Mouse (Mus musculus): ENCODE measurements around the gene Spen. TPM values are rescaled to one million over a fixed set of nuclear protein-coding genes. Genes with fewer than 3 reads are reported as not detected.

The Spen gene
- polyA plus RNA-seq, 1 experiment from 2014 or later = 8.4 TPM

DNA sequence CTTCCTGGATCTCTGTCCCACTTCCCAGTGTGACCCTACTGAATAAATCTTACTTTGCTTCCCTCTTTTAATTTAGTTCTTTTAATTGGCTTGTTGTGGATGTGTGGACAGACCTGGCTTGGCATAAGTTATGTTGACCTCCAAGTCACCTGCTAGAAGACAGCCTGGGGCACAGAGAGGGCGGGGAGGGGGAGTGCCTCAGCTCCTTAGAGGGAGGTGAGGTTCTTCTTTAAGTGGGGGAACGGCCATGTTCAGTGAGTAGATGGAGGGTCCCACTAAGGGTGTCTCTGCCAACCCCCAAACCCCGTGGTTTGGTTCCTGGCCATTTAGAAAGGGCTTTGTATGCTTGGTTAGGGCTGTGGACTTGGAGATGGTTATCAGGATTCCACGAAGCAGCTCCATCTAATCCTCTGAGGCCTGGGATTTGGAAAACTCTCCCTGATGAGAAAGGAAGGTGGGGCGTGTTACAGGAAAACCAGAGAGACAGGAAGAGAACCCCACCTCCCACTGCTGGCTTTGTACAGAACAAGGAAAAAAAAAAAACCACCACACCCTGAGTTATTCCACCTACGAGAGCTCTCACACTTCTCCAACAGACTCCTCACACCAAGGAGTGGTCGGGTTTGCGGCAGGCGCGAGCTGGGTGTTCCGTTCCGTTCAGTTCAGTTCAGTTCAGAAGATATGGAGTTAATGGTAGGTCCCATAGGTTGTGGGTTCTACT lies 99.2 kb downstream of the Spen start:
- Histone ChIP-seq H3K9me3 (no peaks in the 10 kb centered on the region), H3K27me3 (replicated peaks) (no peaks in the 10 kb centered on the region), H3K9ac (no peak overlapping the region), H3K36me3 (no peaks in the 10 kb centered on the region), H3K4me3 (replicated peaks) (no peak overlapping the region), H3K4me2 (no peak overlapping the region), H3K27ac (no peak overlapping the region), H3K4me1 (0 out of 2 replicates have a peak, but pooled peaks cover 4% of the 10 kb centered on the region)
- no peak for ATAC-seq (ENCODE audit: insufficient read depth, low FRiP score, low read depth)
- 73% methylated on average over 12 of the region's 12 CpGs for WGBS

GRCm38 (mm10) chr4:141435974-141436373 lies 102.4 kb downstream of the Spen start, which contains the start of gene Srarp:
TSS of gene Srarp (minus strand) at chr4:141436105.
- Histone ChIP-seq H3K27ac (no peak within 1 kb of the TSS), H3K9ac (no peak within 1 kb of the TSS), H3K4me3 (replicated peaks) (no peak within 1 kb of the TSS), H3K4me2 (no peak within 1 kb of the TSS), H3K4me1 (no peaks in the 10 kb centered on the region), H3K9me3 (no peaks in the 10 kb centered on the region), H3K36me3 (no peaks in the 10 kb centered on the region), H3K27me3 (replicated peaks) (no peaks in the 10 kb centered on the region)
- no peak for ATAC-seq (ENCODE audit: insufficient read depth, low FRiP score, low read depth)
- WGBS = 92% methylated on average over 1 of the region's 1 CpGs

DNA sequence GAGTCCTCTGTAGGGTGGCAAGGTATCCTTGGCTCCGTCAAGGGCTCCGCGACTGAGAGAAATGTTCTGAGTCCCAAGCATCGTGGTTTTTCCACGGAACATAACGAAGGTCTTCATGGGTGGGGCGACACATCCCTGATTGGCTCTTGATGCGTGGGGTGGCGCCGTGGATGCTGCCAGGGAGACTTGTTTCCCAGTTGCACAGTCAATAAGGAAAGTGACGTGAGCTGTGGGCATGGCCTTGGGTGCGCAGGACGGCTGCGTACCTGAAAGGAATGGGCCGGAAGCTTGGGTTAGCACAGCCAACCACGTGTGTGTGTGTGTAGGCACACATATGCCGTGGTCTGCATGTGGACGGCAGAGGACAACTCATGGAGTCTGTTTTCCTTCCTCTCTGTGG lies 105.2 kb downstream of the Spen start:
- no peak for ATAC-seq (ENCODE audit: insufficient read depth, low FRiP score, low read depth)
- WGBS = 82% methylated on average over 18 of the region's 18 CpGs
- H3K9me3 ChIP-seq = no peaks in the 10 kb centered on the region
- H3K4me1 ChIP-seq = no peaks in the 10 kb centered on the region
- no peaks in the 10 kb centered on the region for H3K27me3 ChIP-seq (replicated peaks)
- no peak overlapping the region for H3K9ac ChIP-seq
- H3K27ac ChIP-seq = no peak overlapping the region
- H3K4me3 ChIP-seq (replicated peaks) = no peak overlapping the region
- H3K36me3 ChIP-seq = no peaks in the 10 kb centered on the region
- no peak overlapping the region for H3K4me2 ChIP-seq

- no peaks in the 10 kb centered on the region for H3K4me1 ChIP-seq
- no peaks in the 10 kb centered on the region for H3K36me3 ChIP-seq
- H3K27me3 ChIP-seq (replicated peaks) = no peaks in the 10 kb centered on the region
- no peak overlapping the region for H3K4me2 ChIP-seq
- no peak overlapping the region for H3K27ac ChIP-seq
- ATAC-seq (ENCODE audit: insufficient read depth, low FRiP score, low read depth) = no peak
- H3K9me3 ChIP-seq = no peaks in the 10 kb centered on the region
- no peak overlapping the region for H3K4me3 ChIP-seq (replicated peaks)
- WGBS = 52% methylated on average over 14 of the region's 14 CpGs
- H3K9ac ChIP-seq = no peak overlapping the region
These were observed 105.7 kb downstream of the Spen start for GRCm38 (mm10) chr4:141432666-141433065.

DNA sequence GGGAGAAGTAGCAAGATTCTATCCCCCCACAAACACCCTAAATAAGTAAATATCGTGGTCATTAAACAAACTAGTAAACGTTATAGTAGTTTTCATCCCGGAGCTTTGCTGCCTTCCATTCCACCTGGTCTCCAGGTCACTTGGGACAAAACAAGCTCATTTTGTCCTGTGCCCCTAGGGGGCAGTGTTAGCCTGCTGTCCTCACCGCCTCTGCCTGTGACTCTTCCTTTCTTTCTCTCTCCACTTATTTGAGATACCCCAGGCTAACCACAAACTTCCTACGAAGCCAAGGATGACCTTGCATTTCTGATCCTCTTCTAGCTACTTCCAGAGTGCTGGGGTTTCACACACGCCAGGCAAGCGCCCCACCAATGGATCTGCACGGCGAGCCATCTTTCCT lies 107.4 kb downstream of the Spen start:
- Histone ChIP-seq H3K4me2 (no peak overlapping the region), H3K9me3 (no peaks in the 10 kb centered on the region), H3K27ac (no peak overlapping the region), H3K36me3 (no peaks in the 10 kb centered on the region), H3K4me1 (peaks cover 6% of the 10 kb centered on the region; the same call in 1 of the 2 replicates), H3K9ac (no peak overlapping the region), H3K27me3 (replicated peaks) (no peaks in the 10 kb centered on the region), H3K4me3 (replicated peaks) (no peak overlapping the region)
- ATAC-seq (ENCODE audit: insufficient read depth, low FRiP score, low read depth) = no peak
- 43% methylated on average over 9 of the region's 9 CpGs for WGBS

- Histone ChIP-seq H3K4me3 (replicated peaks) (no peak overlapping the region), H3K4me2 (no peak overlapping the region), H3K4me1 (peaks cover 15% of the 10 kb centered on the region; the same call in 1 of the 2 replicates), H3K9ac (no peak overlapping the region), H3K27me3 (replicated peaks) (0 out of 2 replicates have a peak, but pooled peaks cover 1% of the 10 kb centered on the region), H3K27ac (no peak overlapping the region), H3K36me3 (no peaks in the 10 kb centered on the region), H3K9me3 (no peaks in the 10 kb centered on the region)
- no peak for ATAC-seq (ENCODE audit: insufficient read depth, low FRiP score, low read depth)
- 49% methylated on average over 9 of the region's 9 CpGs for WGBS
These were observed 108.5 kb downstream of the Spen start for GRCm38 (mm10) chr4:141429847-141430246.

GRCm38 (mm10) chr4:141429381-141429780 lies 109.0 kb downstream of the Spen start:
- Histone ChIP-seq H3K4me1 (peaks cover 16% of the 10 kb centered on the region; the same call in 1 of the 2 replicates), H3K9me3 (no peaks in the 10 kb centered on the region), H3K9ac (no peak overlapping the region), H3K4me2 (no peak overlapping the region), H3K27me3 (replicated peaks) (0 out of 2 replicates have a peak, but pooled peaks cover 3% of the 10 kb centered on the region), H3K36me3 (no peaks in the 10 kb centered on the region), H3K4me3 (replicated peaks) (no peak overlapping the region), H3K27ac (no peak overlapping the region)
- ATAC-seq (ENCODE audit: insufficient read depth, low FRiP score, low read depth) = no peak
- 79% methylated on average over 6 of the region's 6 CpGs for WGBS

DNA sequence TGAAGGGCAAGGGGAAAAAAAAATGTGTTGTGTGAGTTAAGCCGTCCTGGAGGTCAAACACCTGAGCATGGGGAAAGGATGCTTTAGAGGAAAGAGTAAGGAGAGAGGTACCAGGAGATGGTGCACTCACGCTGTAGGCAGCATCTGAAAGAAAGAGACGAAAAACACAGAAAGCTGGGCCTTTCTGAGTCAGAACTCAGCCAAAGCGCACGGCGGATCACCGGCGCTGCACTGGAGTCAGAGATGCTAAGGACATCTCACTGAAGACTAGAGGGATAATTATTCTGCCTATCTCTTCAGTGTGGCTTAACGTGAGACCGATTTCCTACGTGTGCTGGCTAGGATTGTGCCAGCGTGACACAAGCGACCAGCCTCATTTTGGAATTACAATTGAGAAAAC lies 110.5 kb downstream of the Spen start:
- no peak overlapping the region for H3K4me3 ChIP-seq (replicated peaks)
- no peak overlapping the region for H3K27ac ChIP-seq
- 86% methylated on average over 13 of the region's 13 CpGs for WGBS
- no peak overlapping the region for H3K9ac ChIP-seq
- ATAC-seq (ENCODE audit: insufficient read depth, low FRiP score, low read depth) = no peak
- H3K4me2 ChIP-seq = no peak overlapping the region
- no peaks in the 10 kb centered on the region for H3K36me3 ChIP-seq
- 0 out of 2 replicates have a peak, but pooled peaks cover 3% of the 10 kb centered on the region for H3K27me3 ChIP-seq (replicated peaks)
- H3K9me3 ChIP-seq = no peaks in the 10 kb centered on the region
- H3K4me1 ChIP-seq = peaks cover 16% of the 10 kb centered on the region; the same call in 1 of the 2 replicates

- H3K9ac ChIP-seq = no peak overlapping the region
- H3K4me3 ChIP-seq (replicated peaks) = no peak overlapping the region
- no peak for ATAC-seq (ENCODE audit: insufficient read depth, low FRiP score, low read depth)
- H3K36me3 ChIP-seq = no peaks in the 10 kb centered on the region
- peaks cover 16% of the 10 kb centered on the region; the same call in 1 of the 2 replicates for H3K4me1 ChIP-seq
- WGBS = 60% methylated on average over 10 of the region's 10 CpGs
- H3K4me2 ChIP-seq = no peak overlapping the region
- peak overlapping the region; percentile 62; the same call in 1 of the 2 replicates for H3K27ac ChIP-seq
- no peaks in the 10 kb centered on the region for H3K9me3 ChIP-seq
- H3K27me3 ChIP-seq (replicated peaks) = 0 out of 2 replicates have a peak, but pooled peaks cover 3% of the 10 kb centered on the region
These were observed 111.3 kb downstream of the Spen start for GRCm38 (mm10) chr4:141426796-141427745.

DNA sequence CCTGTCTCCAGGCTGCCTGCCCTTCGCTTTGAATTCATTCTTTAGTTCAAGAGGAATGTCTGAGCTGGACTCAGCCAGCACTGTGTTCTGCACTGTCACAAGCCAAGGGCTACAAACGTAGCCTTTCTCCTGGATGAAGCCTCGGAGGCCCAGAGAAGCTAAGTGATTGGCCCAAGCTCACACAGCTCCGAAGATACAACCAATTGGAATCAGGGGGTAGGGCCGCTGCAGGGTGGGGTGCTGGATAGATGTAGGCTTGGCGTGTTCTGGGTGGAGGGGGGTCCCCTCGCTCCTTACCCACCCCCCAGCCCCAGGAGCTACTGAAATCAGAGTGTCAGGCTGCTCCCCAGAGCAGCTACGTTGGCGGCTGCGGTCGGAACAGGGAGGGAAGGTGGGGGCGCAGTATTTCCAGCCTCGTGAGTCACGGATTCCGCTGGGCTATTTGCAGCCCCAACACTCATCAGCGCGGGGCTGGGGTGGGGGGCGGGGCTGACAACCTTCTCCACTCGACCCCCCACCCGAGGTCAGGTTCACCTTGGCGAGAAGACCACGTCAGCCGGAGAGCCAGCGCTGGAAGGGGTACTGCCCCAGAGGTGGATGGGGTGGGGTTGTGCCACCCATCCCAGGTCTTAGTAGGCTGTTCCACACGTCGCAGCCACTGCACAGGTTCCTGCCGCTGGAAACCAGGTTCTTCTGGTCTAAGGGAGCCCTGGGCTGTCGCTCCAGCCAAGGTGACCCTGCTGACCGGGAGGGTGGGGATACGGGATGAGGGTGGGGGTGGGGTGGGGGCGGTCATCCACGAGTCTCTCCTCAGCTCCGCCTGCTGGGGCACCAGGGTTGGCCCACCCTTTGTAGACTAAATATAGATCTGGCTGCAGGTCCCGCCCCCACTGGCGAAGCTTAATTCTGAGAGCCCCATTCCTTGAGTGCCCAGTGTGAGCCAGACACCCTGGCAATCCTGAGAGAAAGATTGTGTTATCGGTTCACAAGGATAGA lies 112.6 kb downstream of the Spen start:
- peaks cover 27% of the 10 kb centered on the region for H3K4me1 ChIP-seq
- peak overlapping the region; percentile 34 for H3K4me3 ChIP-seq (replicated peaks)

More for the DNA sequence above, 112.6 kb downstream of the Spen start:
- WGBS = 5% methylated on average over 36 of the region's 36 CpGs
- Histone ChIP-seq H3K9me3 (no peaks in the 10 kb centered on the region), H3K9ac (peak overlapping the region; percentile 13; the same call in 1 of the 2 replicates), H3K4me2 (peak overlapping the region; percentile 62), H3K36me3 (no peaks in the 10 kb centered on the region), H3K27ac (peak overlapping the region; percentile 62), H3K27me3 (replicated peaks) (0 out of 2 replicates have a peak, but pooled peaks cover 3% of the 10 kb centered on the region)
- peak; percentile 67 for ATAC-seq (ENCODE audit: insufficient read depth, low FRiP score, low read depth)

Measured in stomach, embryonic 15.5 days (tissue).